Mouse (Mus musculus): ENCODE data around the gene Muc5ac. TPM values are rescaled to one million over a fixed set of nuclear protein-coding genes. Genes with fewer than 3 reads are reported as not detected.

Muc5ac gene
- polyA plus RNA-seq, 2 experiments from 2014 or later = not detected

DNA sequence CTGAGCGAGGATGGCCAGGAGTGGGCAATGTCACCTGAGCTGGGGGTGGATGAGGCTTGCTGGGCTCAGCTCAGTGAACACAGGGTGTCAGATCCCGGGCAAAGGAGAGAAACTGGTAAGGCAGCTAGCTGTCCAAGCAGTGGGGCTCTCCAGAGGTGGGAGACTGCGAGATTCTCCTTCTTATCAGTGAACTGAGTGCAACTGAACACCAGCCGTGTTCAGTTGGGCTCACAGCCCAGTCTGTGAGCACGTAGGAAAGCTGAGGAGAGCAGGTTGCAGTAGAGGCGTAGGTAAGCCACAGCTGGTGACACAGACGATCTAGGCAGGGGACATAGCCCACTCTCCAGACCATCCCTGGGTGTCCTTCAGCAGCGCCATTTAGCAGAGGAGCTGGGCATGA lies 47.7 kb downstream of the Muc5ac start:
- no peak for ATAC-seq

DNA sequence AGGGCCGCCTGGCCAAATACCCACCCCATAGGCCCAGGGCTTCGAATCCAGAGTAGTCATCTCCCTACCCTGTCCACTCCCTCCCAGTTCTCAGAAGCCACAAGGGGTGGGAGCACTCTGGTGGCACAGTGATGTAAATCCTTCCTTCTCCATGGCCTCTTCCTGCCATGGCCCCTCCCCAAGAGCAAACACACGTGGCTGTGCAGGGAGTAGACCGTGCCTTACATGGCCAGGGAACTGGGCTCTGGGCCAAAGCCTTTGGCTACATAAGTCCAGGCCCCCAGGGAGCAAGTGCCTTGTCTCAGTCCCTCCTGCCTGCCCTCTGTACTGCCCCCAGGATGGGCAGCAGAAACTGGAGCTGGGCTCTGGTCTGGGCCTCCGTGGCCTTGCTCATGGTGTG lies 50.0 kb downstream of the Muc5ac start, which contains the start of gene Muc5b:
Gene Muc5b (plus strand): TSS at position 292 of the 400 bp plus-strand sequence.
- ATAC-seq = no peak

DNA sequence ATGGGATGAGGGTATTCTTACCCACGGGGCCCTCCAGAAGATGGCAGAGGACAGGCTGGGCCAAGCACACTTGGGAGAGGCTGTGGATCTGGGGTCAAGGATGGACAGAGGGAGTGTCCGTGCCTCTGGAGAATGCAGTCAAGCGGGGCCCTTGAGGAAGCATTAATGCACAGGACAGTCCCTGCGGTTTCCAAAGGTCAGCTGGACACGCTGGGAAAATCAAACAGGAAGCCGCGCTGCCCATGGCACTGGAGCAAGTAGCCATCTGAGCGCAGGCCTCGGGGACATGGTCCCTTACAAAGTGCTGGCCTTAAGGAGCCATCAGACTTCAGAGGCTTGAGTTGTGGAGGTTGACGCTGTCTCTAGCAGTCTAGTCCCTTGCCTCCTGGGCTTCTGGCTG lies 51.6 kb downstream of the Muc5ac start:
- ATAC-seq = no peak

DNA sequence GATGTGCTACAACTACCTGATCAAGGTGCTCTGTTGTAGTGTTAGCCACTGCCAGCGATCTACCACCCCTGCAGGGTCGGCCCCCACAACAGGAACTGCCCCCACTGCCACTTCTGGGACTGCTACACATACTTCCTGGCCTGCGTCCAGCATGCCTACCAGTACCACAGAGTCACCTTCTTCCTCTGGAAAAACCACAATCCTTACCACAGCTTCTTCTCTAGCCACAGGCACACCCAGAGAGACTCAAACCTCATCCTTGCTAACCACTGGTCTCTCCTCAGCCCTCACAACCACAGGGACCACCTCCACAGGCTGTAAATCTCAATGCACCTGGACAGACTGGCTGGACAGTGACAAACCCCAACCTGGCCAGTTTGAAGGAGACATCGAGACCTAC lies 72.3 kb downstream of the Muc5ac start:
- no peak for ATAC-seq

Other genes starting within 250 kb of the Muc5ac start
- gene Chid1, start 249.1 kb upstream of the Muc5ac start, polyA plus RNA-seq (2017; shearing (Covaris generic)) = 10 to 100 TPM; 14.2 to 14.4 TPM
- 10 to 100 TPM; 13.4 to 15.5 TPM for gene Ap2a2, start 226.8 kb upstream of the Muc5ac start, polyA plus RNA-seq (2017; shearing (Covaris generic))
- gene Muc6, start 133.7 kb upstream of the Muc5ac start, polyA plus RNA-seq (2017; shearing (Covaris generic)) = under 1 TPM; 0.40 to 0.54 TPM
- not detected for gene Muc2, start 98.6 kb upstream of the Muc5ac start, polyA plus RNA-seq (2017; shearing (Covaris generic))
- gene Muc5b, start 50.1 kb downstream of the Muc5ac start, polyA plus RNA-seq (2017; shearing (Covaris generic)) = not detected
- 10 to 100 TPM; 22.4 to 23.8 TPM for gene Tollip, start 129.5 kb downstream of the Muc5ac start, polyA plus RNA-seq (2017; shearing (Covaris generic))
- gene Brsk2, start 160.8 kb downstream of the Muc5ac start, polyA plus RNA-seq (2017; shearing (Covaris generic)) = under 1 TPM; 0.21 to 0.45 TPM